Mouse (Mus musculus) kidney, postnatal 25 days (tissue): Measurements from ENCODE around the gene Stat1.

Experiments used
- DNase-seq, 2 experiments: peaks; one replicate each; pipeline ENCODE4 v3.0.0; 2021; ENCODE audit warnings: mixed read lengths in 2 of 2

The Stat1 gene

GRCm38 (mm10) chr1:52166652-52167220, 47.5 kb downstream of the Stat1 start:
- DNase-seq: peak; percentile 32 to 58

- peak in 1 of 2 experiments; percentile 50 for DNase-seq
Observed at GRCm38 (mm10) chr1:52170057-52170456, 50.8 kb downstream of the Stat1 start.

- DNase-seq: no peak
Observed at GRCm38 (mm10) chr1:52170747-52171146, 51.5 kb downstream of the Stat1 start.

GRCm38 (mm10) chr1:52171271-52171670, 52.0 kb downstream of the Stat1 start:
- no peak for DNase-seq

GRCm38 (mm10) chr1:52175321-52175720, 56.1 kb downstream of the Stat1 start:
- no peak for DNase-seq

GRCm38 (mm10) chr1:52175983-52176382, 56.7 kb downstream of the Stat1 start:
- no peak for DNase-seq

- peak; percentile 38 to 52 for DNase-seq
Observed at GRCm38 (mm10) chr1:52176999-52177398, 57.8 kb downstream of the Stat1 start.

- DNase-seq: no peak
Observed at GRCm38 (mm10) chr1:52179939-52180568, 60.8 kb downstream of the Stat1 start.

GRCm38 (mm10) chr1:52181994-52182393, 62.8 kb downstream of the Stat1 start:
- DNase-seq: no peak

GRCm38 (mm10) chr1:52182992-52183391, 63.8 kb downstream of the Stat1 start:
- DNase-seq: no peak
